Mouse (Mus musculus) bone marrow macrophage, adult 2 months (primary cell): ENCODE results near the gene Mttp.

ENCODE experiments used
- CTCF ChIP-seq: IDR thresholded peaks from 2 replicates; pipeline ENCODE4 v1.5.1; 2012; ENCODE audit warnings: low read depth, mild to moderate bottlenecking, low read length, moderate library complexity
- POLR2A ChIP-seq: IDR thresholded peaks from 2 replicates; pipeline ENCODE4 v1.6.1; 2012; ENCODE audit warnings: mild to moderate bottlenecking, low read depth, low read length, borderline replicate concordance

DNA sequence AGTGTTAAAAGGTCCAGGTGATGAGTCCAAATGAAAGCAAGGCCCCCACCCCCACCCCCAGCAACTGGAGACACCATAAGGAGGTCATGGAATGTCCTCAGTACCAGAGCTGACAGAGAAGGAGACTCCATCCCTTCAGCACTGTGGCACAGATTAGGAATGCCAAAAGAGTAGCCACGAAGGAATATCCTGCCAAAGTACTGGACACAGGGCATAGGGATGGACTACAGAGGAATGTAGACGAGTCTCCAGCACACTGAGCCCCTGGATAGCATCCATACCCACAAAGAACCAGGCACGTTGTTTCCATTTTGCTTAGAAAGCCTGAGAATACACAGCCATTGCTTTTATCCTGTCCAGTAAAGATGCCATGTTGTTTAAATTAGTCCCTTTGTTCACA is 93.3 kb downstream of the Mttp start:
- TF ChIP-seq POLR2A (no peak), CTCF (no peak)
